Mouse (Mus musculus): ENCODE data around the gene Smad1.

- TF ChIP-seq CTCF (IDR thresholded peaks at IDR 0.05; ENCODE audit: low read depth) (no peak), EP300 (IDR thresholded peaks at IDR 0.05; ENCODE audit: low read depth) (no peak)
These were observed 97.8 kb downstream of the Smad1 start for GRCm38 (mm10) chr8:79301548-79301947.
